Mouse (Mus musculus) liver, embryonic 16.5 days (tissue): ENCODE measurements at regions not wholly inside any gene's neighbourhood (a gene's known extent, or its start where the extent isn't known, plus 50 kb on each side); places are given as distances from the start of the nearest gene placed in this dataset.

Source experiments
- ATAC-seq: fragments of 200-750 bp; cut with Nextera tagmentation; 2 replicates; pipeline ENCODE4 v1.8.0; 2017; ENCODE audit warnings: low read depth, mild to moderate bottlenecking, moderate number of reproducible peaks, moderate library complexity
- H3K27ac ChIP-seq: fragments of 300-500 bp; sonication (generic); 2 replicates; pipeline ENCODE4 v1.5.1; 2014; ENCODE audit warnings: mild to moderate bottlenecking, low read length
- H3K27me3 ChIP-seq: fragments of 300-500 bp; sonication (generic); 2 replicates; pipeline ENCODE4 v1.6.1; 2014; ENCODE audit warnings: low read depth, low read length, mixed read lengths; ENCODE audit not compliant: control insufficient read depth, insufficient read depth
- H3K36me3 ChIP-seq: fragments of 300-500 bp; sonication (generic); 2 replicates; pipeline ENCODE4 v1.6.1; 2014; ENCODE audit warnings: mild to moderate bottlenecking; ENCODE audit not compliant: control insufficient read depth, insufficient read depth
- H3K4me1 ChIP-seq: fragments of 300-500 bp; sonication (generic); 2 replicates; pipeline ENCODE4 v1.6.1; 2014; ENCODE audit warnings: low read depth, low read length, mixed read lengths; ENCODE audit not compliant: control insufficient read depth
- H3K4me2 ChIP-seq: fragments of 300-500 bp; sonication (generic); 2 replicates; pipeline ENCODE4 v1.6.1; 2014; ENCODE audit warnings: low read depth, low read length, mixed read lengths
- H3K4me3 ChIP-seq: fragments of 300-500 bp; sonication (generic); 2 replicates; pipeline ENCODE4 v1.5.1; 2014; ENCODE audit warnings: low read depth, mild to moderate bottlenecking, low read length
- H3K9ac ChIP-seq: fragments of 300-500 bp; sonication (generic); 2 replicates; pipeline ENCODE4 v1.6.1; 2014; ENCODE audit warnings: low read depth, low read length
- H3K9me3 ChIP-seq: fragments of 300-500 bp; sonication (generic); replicated peaks from 2 replicates; pipeline ENCODE4 v1.6.1; 2016; ENCODE audit warnings: low read length; ENCODE audit not compliant: control insufficient read depth
- WGBS: fragments of 180-500 bp; shearing (Covaris S2); extraction: QIAGEN DNeasy Blood & Tissue Kit; methylation state at CpG from one replicate; pipeline ENCODE4 v1.1.7; 2014; ENCODE audit not compliant: insufficient replicate concordance; 5-methylcytosine and 5-hydroxymethylcytosine counted together

GRCm38 (mm10) chr16:29736211-29736610, 157.1 kb downstream of the Opa1 start:
- Histone ChIP-seq H3K27me3 (peaks cover 9% of the 10 kb centered on the region), H3K4me1 (peaks cover 2% of the 10 kb centered on the region; the same call in 1 of the 2 replicates), H3K4me2 (no peak overlapping the region), H3K27ac (no peak overlapping the region), H3K9me3 (no peaks in the 10 kb centered on the region), H3K36me3 (no peaks in the 10 kb centered on the region), H3K4me3 (no peak overlapping the region), H3K9ac (no peak overlapping the region)
- 56% methylated on average over 9 of the region's 9 CpGs for WGBS
- ATAC-seq, result no peak

GRCm38 (mm10) chr16:29738075-29738474, 158.9 kb downstream of the Opa1 start:
- Histone ChIP-seq H3K9ac (no peak overlapping the region), H3K4me3 (no peak overlapping the region), H3K4me2 (no peak overlapping the region), H3K27ac (no peak overlapping the region), H3K36me3 (no peaks in the 10 kb centered on the region), H3K9me3 (no peaks in the 10 kb centered on the region), H3K27me3 (peaks cover 9% of the 10 kb centered on the region), H3K4me1 (peaks cover 2% of the 10 kb centered on the region; the same call in 1 of the 2 replicates)
- 68% methylated on average over 9 of the region's 9 CpGs for WGBS
- ATAC-seq, result no peak

DNA sequence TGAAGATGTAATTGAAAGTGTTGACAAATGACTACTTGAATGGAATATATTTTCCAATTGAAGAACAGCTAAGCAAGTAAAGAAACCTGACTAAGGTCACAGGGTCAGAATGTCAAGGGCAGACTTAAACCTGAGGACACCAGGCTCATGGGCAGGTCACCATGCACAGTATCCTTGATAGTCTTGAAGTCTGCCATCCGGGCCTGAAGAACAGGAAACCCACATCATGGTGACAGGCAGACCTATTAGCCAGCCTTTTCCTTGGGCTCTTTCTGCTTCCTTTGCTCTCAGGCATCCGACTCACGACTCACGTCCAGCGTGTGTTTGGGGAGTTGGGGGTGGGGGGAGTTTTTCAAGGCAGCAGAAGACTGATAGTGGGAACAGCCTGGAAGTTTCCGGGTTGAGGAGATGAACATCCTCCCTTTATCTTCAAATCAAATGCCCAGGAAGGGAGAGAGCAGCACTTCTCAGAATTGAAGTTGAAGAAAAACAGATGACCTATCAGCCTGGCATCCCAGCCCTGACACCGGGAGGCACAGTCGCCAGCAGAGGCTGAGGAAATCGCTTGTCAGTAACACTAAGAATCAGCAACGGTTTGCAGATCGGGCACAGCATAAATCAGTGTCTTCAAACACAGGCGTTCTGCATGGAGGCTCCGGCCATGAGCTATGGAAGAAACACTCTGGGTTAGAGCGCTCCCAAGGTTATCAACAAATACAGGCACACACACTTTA, 163.5 kb downstream of the Opa1 start:
- Histone ChIP-seq H3K36me3 (no peaks in the 10 kb centered on the region), H3K4me2 (no peak overlapping the region), H3K9ac (no peak overlapping the region), H3K4me1 (no peaks in the 10 kb centered on the region), H3K9me3 (no peaks in the 10 kb centered on the region; the same call in 1 of the 2 replicates), H3K4me3 (no peak overlapping the region), H3K27ac (no peak overlapping the region), H3K27me3 (no peaks in the 10 kb centered on the region)
- no peak for ATAC-seq
- 19% methylated on average over 14 of the region's 14 CpGs for WGBS

- Histone ChIP-seq H3K27me3 (no peaks in the 10 kb centered on the region), H3K4me2 (no peak overlapping the region), H3K9me3 (no peaks in the 10 kb centered on the region; the same call in 1 of the 2 replicates), H3K36me3 (no peaks in the 10 kb centered on the region), H3K27ac (no peak overlapping the region), H3K4me3 (no peak overlapping the region), H3K9ac (no peak overlapping the region), H3K4me1 (no peaks in the 10 kb centered on the region)
- 68% methylated on average over 5 of the region's 5 CpGs for WGBS
- ATAC-seq, result no peak
Measured at GRCm38 (mm10) chr16:29745486-29745885, 166.4 kb downstream of the Opa1 start.

DNA sequence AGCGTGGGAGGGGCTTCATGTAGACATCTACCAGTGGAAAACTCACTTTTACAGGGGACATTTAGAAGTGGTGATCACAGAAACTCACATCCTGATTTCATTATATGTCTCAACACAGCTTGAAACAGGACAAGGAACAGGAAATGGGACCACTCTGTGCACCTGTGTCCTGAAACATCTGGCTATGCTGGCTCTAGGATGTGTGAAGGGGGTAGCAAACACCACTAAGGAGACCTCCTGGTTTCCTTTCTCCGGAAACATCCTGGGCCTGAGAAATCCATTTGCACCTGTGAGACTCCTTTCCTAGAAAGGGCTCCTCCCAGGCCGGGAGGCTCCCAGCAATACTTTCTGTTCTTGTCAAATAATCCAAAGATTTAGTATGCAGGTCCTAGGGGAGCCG, 167.1 kb downstream of the Opa1 start:
- no peak overlapping the region for H3K9ac ChIP-seq
- ATAC-seq, result no peak
- H3K9me3 ChIP-seq, result no peaks in the 10 kb centered on the region; the same call in 1 of the 2 replicates
- 61% methylated on average over 4 of the region's 4 CpGs for WGBS
- H3K27me3 ChIP-seq, result no peaks in the 10 kb centered on the region
- H3K4me3 ChIP-seq, result no peak overlapping the region
- H3K36me3 ChIP-seq, result no peaks in the 10 kb centered on the region
- no peaks in the 10 kb centered on the region for H3K4me1 ChIP-seq
- H3K4me2 ChIP-seq, result no peak overlapping the region
- no peak overlapping the region for H3K27ac ChIP-seq

- Histone ChIP-seq H3K36me3 (no peaks in the 10 kb centered on the region), H3K27me3 (no peaks in the 10 kb centered on the region), H3K27ac (no peak overlapping the region), H3K4me1 (no peaks in the 10 kb centered on the region), H3K4me2 (no peak overlapping the region), H3K9me3 (no peaks in the 10 kb centered on the region; the same call in 1 of the 2 replicates), H3K4me3 (no peak overlapping the region), H3K9ac (no peak overlapping the region)
- no peak for ATAC-seq
- 51% methylated on average over 5 of the region's 5 CpGs for WGBS
Measured at GRCm38 (mm10) chr16:29749167-29749566, 170.0 kb downstream of the Opa1 start.

- no peak overlapping the region for H3K4me3 ChIP-seq
- no peaks in the 10 kb centered on the region for H3K9me3 ChIP-seq
- no peak for ATAC-seq
- no peak overlapping the region for H3K9ac ChIP-seq
- no peak overlapping the region for H3K4me2 ChIP-seq
- H3K36me3 ChIP-seq, result no peaks in the 10 kb centered on the region
- no peaks in the 10 kb centered on the region; the same call in 1 of the 2 replicates for H3K4me1 ChIP-seq
- H3K27me3 ChIP-seq, result no peaks in the 10 kb centered on the region; the same call in 1 of the 2 replicates
- H3K27ac ChIP-seq, result no peak overlapping the region
- 54% methylated on average over 8 of the region's 8 CpGs for WGBS
Measured at GRCm38 (mm10) chr16:29754579-29755199, 175.6 kb downstream of the Opa1 start.

DNA sequence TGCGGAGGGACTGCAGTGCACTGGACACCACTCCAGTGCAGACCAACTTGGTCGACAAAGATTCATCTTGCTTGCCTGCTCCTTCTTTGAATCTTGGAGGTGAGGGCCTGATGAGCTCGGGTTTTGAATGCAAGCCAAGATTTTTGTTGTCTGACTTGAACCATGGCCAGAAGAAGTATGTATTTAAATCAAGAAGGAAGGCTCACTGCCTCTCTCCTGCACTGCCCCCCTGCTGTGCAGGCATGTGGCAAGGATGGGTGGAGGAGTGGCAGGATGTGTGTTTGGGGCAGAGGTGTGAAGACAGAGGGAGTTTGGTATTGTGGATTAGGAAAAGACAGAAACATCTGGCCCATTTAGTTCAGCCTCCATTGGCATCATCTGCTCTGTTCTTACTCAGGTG, 179.1 kb downstream of the Opa1 start:
- ATAC-seq, result no peak
- no peak overlapping the region for H3K27ac ChIP-seq
- H3K9ac ChIP-seq, result no peak overlapping the region
- H3K4me3 ChIP-seq, result no peak overlapping the region
- no peak overlapping the region for H3K4me2 ChIP-seq
- no peaks in the 10 kb centered on the region; the same call in 1 of the 2 replicates for H3K27me3 ChIP-seq
- no peaks in the 10 kb centered on the region for H3K9me3 ChIP-seq
- H3K36me3 ChIP-seq, result no peaks in the 10 kb centered on the region
- 46% methylated on average over 3 of the region's 3 CpGs for WGBS
- no peaks in the 10 kb centered on the region; the same call in 1 of the 2 replicates for H3K4me1 ChIP-seq

GRCm38 (mm10) chr16:29759416-29759815, 180.3 kb downstream of the Opa1 start:
- WGBS, result 72% methylated on average over 3 of the region's 3 CpGs
- Histone ChIP-seq H3K27ac (no peak overlapping the region), H3K4me3 (no peak overlapping the region), H3K9ac (no peak overlapping the region), H3K36me3 (no peaks in the 10 kb centered on the region), H3K27me3 (no peaks in the 10 kb centered on the region; the same call in 1 of the 2 replicates), H3K9me3 (no peaks in the 10 kb centered on the region), H3K4me1 (no peaks in the 10 kb centered on the region; the same call in 1 of the 2 replicates), H3K4me2 (no peak overlapping the region)
- ATAC-seq, result no peak
